Mouse (Mus musculus): ENCODE measurements around the gene Tspyl3.

Tspyl3 gene

DNA sequence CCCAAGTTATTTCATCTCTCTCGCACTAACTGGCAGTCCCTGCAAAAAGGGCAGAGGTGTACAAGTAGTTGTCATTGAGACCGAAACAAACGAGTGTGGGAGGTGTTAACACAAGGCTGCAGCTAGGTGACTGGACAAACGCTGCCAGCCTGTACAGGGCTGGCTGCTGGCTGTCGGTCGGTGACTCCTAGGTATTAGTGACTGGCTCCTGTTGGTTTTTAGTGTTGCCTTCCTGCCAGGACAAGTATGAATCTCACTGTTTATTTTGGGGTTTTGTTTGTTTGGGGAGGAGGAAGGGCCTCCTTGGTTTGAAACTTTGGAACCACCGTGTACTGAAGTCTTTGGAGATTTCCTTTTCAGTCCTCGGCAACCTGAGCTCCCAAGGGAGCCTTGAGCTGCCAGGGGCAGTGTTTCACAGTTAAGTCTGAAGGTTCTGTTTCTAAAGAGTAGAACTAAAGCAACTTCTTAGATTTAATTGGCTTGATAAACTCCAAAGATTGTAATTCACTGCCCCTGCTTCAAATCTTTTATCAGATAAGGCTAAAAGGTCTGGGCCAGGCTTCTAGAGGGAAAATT lies 49.2 kb downstream of the Tspyl3 start:
- DNase-seq (ENCODE audit: extremely low read depth, low read depth) = no peak
